Mouse (Mus musculus): ENCODE data around the gene F13a1.

F13a1 gene

DNA sequence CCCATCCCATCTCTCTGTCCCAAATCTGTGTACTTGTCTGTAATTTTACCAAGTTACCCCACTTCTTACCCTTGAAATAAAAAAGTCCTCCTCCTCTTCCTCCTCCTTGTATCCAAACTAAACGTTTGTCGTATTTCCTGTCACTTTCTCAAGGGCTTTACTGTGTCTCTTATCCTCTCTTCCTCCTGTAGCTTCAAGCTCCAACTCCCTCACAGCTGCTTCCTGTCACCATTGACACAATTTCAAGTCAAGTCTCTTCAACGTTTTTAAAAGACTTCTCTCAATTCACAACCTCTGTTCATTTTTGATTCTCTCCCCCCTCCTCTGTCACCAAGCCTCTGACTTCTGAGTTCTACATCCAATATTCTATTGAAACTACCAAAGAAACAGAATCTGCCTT, at the start of gene F13a1:
F13a1 (minus strand) TSS at position 119 of the 400 bp plus-strand sequence.
- ATAC-seq (ENCODE audit: low TSS enrichment) = no peak

- no peak for ATAC-seq (ENCODE audit: low TSS enrichment)
These were observed 41.6 kb upstream of the F13a1 start for GRCm38 (mm10) chr13:37091620-37092019.

DNA sequence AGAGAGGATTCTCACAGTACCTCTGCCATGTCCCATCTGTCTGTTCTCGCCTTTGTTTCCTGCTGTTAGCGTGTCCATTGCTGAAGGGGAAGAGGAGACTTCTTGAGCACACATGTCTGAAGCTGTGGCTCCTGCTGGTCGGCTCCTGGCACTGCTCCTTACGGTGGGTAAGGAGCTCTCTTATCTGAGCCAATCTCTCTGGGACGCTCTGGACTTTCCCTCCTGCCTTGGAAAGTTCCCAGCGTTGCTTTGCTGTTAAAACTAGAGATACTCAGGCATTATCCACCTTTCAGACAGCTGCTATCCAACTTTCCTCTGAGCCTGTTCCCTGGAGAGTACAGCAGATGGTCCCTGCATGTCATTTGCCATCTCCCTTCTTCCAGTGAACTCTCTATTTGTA, 39.1 kb upstream of the F13a1 start:
- ATAC-seq (ENCODE audit: low TSS enrichment) = peak; percentile 44; the same call in 1 of the 2 replicates

DNA sequence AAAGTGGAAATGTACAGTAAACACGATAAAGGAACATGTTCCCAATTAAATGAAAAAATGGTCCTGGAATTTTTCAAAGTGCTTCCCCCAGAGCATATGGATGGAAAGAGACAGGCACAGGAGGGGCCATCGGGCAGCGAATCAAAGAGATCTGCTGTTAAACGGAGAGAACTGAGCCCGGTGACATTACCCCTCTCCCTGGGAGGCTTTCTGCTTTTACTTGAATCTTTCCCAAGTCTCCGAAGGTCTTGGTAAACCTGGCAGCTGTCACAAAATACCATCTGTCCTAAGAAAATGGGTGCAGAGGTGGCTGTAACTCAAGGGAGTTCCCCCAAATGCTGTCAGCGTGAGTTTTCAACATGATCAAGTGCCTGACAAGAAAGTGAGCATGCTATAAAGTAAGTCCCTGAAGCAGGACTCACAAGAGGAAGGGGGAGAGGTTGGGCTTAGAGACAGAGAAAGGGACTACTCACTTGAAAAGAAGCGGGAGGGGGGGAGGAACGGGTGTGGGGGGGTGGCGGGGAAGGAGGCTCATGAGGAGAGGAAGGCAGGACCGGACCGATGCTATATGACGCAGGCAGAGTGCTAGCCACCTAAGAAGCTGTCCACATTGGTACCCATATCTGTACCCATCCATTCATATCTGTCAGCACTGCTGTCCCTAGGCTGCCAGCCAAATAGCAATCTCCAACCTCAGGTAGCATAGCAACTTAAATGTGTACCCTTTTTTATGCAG, 31.6 kb upstream of the F13a1 start:
- ATAC-seq (ENCODE audit: low TSS enrichment) = peak; percentile 52; the same call in 1 of the 2 replicates

- ATAC-seq (ENCODE audit: low TSS enrichment) = no peak
These were observed 21.3 kb upstream of the F13a1 start for GRCm38 (mm10) chr13:37071390-37071789.

GRCm38 (mm10) chr13:37070824-37071223, 20.8 kb upstream of the F13a1 start:
- ATAC-seq (ENCODE audit: low TSS enrichment) = no peak

DNA sequence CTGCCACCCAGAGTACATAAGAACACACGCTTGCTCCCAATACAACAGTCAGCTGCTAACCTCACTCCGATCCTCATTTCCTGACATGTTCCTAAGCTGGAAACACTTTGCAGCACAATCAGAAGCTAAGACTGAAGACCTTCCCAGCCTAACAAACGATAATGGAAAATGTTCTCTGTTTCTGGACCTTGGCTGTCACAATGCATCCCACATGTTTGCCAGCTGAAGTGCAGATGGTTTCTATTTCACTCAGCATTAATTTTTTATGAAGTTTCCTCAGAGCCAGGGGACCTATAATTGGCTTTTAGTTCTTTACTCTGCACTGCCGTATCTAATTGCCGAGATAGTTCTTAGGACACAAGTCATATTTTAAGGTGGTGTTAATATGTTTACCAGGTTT, 10.8 kb upstream of the F13a1 start:
- ATAC-seq (ENCODE audit: low TSS enrichment) = no peak

DNA sequence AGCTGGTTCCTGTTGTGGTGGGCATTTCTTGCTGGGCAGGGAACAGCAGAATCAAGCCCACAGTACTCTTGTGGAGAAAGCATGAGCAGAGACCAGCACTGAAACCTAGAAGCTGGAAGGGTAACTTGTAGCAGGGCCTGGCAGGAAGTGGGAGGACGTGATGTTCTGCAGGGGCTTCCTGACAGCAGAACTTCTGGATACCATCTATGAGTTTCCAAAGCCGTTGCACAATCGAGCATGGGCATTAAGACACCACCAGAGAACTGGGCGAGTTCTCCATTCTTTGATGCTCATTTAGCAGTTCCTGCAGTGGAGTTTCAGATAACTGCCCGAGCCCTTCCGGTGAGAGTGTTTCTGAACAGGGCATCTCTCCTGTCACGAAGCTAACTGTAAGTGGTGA, 6.6 kb upstream of the F13a1 start:
- no peak for ATAC-seq (ENCODE audit: low TSS enrichment)

DNA sequence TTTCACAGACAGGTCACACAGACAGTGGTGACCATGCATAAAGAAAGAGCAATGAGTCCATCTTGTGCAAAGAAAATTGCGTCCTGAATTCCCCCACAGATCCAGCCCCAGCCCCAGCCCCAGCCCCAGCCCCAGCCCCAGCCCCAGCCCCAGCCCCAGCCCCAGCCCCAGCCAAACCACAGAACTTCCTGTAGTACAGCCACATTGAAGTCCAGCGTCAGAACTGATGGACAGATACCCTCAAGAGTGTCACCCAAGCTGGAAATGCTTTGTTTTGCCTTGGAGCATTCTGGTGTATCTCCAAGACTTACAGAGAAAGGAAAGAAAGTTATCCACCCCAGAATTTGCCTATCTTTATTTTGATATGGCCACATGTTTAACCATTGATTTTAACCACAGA, 413 bp downstream of the F13a1 start:
- no peak for ATAC-seq (ENCODE audit: low TSS enrichment)

DNA sequence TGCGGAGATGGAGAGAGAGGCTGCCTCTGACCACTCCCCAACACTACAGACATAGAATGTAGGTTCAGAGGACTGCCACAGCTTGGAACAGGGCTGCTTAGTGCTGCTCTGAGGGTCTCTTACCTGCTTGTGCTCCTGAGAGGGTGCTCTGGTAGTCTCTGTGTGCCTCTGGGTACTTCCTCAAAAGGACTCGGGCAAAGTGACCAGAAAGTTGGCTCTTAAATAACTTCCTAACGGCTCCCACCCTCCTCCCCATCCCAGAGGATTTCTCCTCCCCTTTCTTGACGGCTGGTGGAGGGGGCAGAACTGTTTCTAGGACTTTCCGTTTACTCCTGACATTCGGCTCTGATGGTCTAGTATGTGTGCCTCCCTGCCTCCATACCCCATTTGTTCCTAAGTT, 1.0 kb downstream of the F13a1 start:
- no peak for ATAC-seq (ENCODE audit: low TSS enrichment)

GRCm38 (mm10) chr13:37045005-37045404, 5.0 kb downstream of the F13a1 start:
- no peak; the same call in 1 of the 2 replicates for ATAC-seq (ENCODE audit: low TSS enrichment)

DNA sequence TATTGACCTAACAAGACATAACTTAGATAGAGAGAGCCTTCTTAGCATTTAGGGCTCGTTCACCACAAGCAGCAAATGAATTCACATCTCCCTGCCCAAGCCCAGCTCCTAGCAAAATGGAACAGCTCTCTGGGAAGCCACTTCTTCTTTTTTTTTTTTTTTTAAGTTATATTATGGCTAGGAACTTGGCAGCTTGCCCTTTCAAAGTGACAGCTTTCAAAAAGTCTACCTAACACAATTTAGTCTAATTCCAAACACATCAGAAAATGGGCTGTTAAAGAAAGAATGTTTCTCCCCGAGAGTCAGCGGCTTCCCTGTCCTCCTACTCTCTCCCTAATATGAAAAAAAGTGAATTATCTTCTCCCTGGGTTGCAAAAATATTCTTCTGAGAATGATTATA, 15.3 kb downstream of the F13a1 start:
- ATAC-seq (ENCODE audit: low TSS enrichment) = peak; percentile 64

DNA sequence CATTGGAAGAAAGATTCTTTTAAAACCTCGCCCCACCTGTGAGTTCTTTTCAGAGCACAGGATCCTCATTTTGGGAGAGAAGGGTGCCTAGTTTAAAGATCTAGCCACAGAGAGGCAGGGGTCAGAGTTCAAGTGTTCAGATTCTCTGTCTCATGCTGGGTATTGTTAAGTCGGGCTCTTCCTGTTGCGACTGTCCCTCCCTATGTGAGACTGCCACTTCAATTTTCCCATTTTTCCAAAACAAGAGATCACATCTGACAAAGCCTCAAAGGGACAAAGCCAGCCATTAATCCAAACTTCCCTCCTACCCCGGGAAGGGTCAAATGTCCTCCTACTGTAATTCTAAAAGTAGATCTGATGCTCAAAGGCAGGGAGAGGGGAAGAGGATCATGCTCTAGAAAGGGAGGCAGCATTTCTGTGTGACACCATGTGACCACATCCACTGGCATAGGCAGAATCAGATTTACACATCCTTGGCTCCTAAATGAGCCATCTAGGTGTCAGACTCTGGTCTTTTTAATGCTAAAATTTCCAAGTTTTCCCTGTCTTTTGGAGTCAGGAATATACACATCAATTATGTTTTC, 24.0 kb downstream of the F13a1 start:
- no peak for ATAC-seq (ENCODE audit: low TSS enrichment)

DNA sequence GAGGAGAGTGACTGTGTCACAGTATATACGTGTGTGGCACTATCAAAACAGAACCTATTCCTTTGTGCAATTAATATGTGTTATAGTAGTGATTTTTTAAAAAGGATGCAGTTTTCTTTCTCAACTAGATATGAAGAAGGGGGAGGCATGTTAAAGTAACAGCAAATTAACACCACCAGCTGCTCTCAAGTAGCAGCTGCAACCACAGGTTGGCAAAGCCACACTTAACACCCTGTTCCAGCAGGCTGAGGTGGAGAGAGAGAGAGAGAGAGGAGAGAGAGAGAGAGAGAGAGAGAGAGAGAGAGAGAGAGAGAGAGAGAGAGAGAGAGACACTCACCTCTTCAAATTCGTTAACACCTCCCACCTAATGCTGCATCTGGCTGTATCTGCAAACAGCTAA, 28.5 kb downstream of the F13a1 start:
- ATAC-seq (ENCODE audit: low TSS enrichment) = no peak

GRCm38 (mm10) chr13:37010771-37011170, 39.3 kb downstream of the F13a1 start:
- ATAC-seq (ENCODE audit: low TSS enrichment) = no peak

- ATAC-seq (ENCODE audit: low TSS enrichment) = no peak
These were observed 43.8 kb downstream of the F13a1 start for GRCm38 (mm10) chr13:37006224-37006623.

DNA sequence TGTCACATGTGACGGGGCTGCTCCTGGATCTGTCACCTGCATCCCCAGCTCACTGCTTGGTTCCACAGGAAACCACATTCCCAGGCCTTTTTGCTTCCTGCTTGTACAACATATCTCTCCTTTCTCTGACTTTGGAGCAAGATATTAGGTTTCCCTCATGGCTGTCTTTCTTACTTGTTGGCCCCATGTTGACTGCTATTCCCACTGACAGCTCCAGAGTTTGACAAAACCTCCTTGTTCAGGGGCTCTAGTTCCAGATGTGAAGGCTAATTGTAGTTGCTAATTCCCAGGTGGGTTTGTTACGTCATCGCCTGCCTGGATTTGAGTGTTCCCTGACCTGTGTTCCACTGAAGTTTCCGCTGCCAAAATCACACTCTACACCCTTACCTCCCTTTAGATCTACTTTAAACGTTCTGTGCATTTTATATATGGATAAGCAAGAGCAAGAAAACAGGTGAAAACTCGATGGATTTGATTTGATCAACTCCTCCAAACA, 50.8 kb downstream of the F13a1 start:
- no peak for ATAC-seq (ENCODE audit: low TSS enrichment)

DNA sequence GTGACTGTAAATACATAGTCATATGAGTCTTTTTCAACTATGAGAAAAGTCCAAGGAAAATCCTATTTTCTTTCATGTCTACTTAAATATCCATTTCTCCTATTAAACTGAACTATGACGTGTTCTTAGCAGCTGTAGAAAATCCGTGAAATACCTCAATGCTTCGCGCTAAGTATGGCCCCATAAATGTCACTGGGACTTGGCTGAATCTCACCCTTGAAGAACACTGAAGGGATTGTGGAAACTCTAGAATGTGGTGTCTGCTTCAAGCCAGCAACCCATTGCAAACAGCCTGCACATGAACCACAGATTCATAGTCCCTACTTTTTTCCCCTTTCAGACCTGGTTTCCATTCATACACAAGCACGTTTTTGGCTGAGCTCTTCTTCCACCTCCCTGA, 56.5 kb downstream of the F13a1 start:
- ATAC-seq (ENCODE audit: low TSS enrichment) = no peak

DNA sequence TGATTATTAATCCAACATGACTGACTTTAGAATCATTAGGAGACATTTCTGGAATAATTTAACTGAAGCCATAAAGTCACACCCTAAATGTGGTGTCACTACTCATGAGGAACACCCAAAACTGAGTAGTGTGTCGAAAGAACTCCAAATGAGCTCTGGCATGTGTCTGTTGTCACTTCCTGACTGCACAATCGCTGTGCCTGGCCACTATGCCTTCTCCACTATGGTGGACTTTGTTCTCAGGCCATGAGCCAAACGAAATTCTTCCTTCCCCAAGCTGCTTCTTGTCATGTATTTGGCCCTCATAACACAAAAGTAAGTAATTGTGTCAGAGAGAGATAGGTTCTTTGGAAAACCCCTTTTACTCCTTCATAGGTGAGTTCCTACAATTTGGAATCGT, 61.7 kb downstream of the F13a1 start:
- no peak for ATAC-seq (ENCODE audit: low TSS enrichment)

- no peak for ATAC-seq (ENCODE audit: low TSS enrichment)
These were observed 77.0 kb downstream of the F13a1 start for GRCm38 (mm10) chr13:36973016-36973415.

DNA sequence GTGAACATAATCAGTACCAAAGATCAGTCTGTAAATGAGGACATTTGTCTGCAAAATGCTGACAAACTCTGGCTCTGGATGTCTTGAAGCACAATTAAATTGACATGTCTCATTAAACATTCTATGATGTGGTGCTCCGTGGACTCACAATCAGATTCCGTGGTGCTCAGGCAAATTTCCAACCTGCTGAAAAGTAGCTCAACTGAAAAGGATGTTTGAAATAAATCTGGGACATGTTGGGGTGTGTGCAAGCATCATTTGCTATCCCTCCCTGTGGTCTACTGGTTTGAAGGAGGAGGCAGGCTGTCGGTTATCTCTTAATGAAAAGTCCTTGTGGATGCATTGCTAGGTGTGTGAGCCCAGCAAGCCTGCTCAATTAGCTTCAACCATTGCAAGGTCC, 77.8 kb downstream of the F13a1 start:
- ATAC-seq (ENCODE audit: low TSS enrichment) = no peak

DNA sequence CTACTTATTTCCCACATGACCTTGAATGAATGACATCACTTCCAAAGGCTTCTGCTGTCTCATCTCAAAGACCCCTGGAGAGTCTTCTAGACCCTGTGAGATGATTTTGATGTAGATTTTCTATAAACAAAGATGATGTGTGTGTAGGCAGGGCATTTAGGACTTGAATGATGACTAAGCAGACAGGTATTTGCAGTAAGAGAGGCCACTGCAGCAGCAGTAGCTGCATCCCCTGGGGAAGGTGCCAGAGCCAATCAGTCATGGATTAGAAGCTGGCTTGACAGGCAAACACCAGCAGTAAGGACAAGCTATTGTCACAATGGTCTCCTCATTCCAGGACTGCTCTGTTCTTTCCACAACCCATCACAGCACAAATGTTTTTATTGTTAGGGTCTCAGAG, 87.1 kb downstream of the F13a1 start:
- ATAC-seq (ENCODE audit: low TSS enrichment) = no peak

GRCm38 (mm10) chr13:36958996-36959395, 91.0 kb downstream of the F13a1 start:
- peak; percentile 57 for ATAC-seq (ENCODE audit: low TSS enrichment)

DNA sequence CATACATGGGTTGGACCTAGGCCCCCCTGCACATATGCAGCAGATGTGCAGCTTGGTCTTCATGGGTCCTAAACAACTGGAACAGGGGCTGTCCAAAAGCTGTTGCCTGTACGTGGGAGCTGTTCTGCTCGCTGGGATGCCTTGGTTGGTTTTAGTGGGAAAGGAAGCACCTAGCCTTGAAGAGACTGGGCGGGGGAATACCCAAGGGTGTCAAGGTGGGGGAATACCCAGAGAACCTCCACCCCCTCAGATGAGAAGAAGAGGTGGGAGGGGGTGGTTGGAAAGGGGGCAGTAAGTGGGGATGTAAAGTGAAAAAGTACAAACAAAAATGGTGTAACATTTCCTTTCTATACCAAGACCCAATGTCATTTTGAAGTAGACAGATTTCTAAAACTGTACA, 95.1 kb downstream of the F13a1 start:
- ATAC-seq (ENCODE audit: low TSS enrichment) = no peak

Data from frontal cortex, adult (tissue).